Mouse (Mus musculus) lung, postnatal 0 days (tissue): ENCODE measurements around the gene Nmrk2.

Source experiments
- CTCF ChIP-seq: IDR thresholded peaks from 2 replicates; pipeline ENCODE4 v1.5.1; 2016; ENCODE audit warnings: antibody characterized with exemption, mild to moderate bottlenecking
- EP300 ChIP-seq: IDR thresholded peaks from 2 replicates; pipeline ENCODE4 v1.6.1; 2016; ENCODE audit warnings: antibody characterized with exemption, mild to moderate bottlenecking, control low read depth

- no peak for TF ChIP-seq CTCF
- no peak for TF ChIP-seq EP300
Measured at GRCm38 (mm10) chr10:81154313-81154712, 47.5 kb downstream of the Nmrk2 start.
